Mouse (Mus musculus) kidney, embryonic 15.5 days (tissue): ENCODE data around the gene Repin1. TPM values are rescaled to one million over a fixed set of nuclear protein-coding genes. Genes with fewer than 3 reads are reported as not detected.

Experiments used
- ATAC-seq: fragments of 200-750 bp; cut with Nextera tagmentation; replicated peaks from 2 replicates; pipeline ENCODE4 v1.8.0; 2017; ENCODE audit warnings: moderate TSS enrichment; ENCODE audit not compliant: low FRiP score
- H3K27ac ChIP-seq: fragments of 300-500 bp; sonication (generic); 2 replicates; pipeline ENCODE4 v1.5.1; 2015; ENCODE audit warnings: mild to moderate bottlenecking, inconsistent platforms
- H3K27me3 ChIP-seq: fragments of 300-500 bp; sonication (generic); 2 replicates; pipeline ENCODE4 v1.6.1; 2015; ENCODE audit warnings: inconsistent platforms
- H3K36me3 ChIP-seq: fragments of 300-500 bp; sonication (generic); 2 replicates; pipeline ENCODE4 v1.6.1; 2015; ENCODE audit warnings: inconsistent platforms
- H3K4me1 ChIP-seq: fragments of 300-500 bp; sonication (generic); 2 replicates; pipeline ENCODE4 v1.6.1; 2015; ENCODE audit warnings: inconsistent platforms
- H3K4me2 ChIP-seq: fragments of 300-500 bp; sonication (generic); 2 replicates; pipeline ENCODE4 v1.6.1; 2015; ENCODE audit warnings: moderate library complexity, mild to moderate bottlenecking, inconsistent platforms
- H3K4me3 ChIP-seq: fragments of 300-500 bp; sonication (generic); replicated peaks from 2 replicates; pipeline ENCODE4 v1.5.1; 2015; ENCODE audit warnings: mild to moderate bottlenecking, inconsistent platforms
- H3K9ac ChIP-seq: fragments of 300-500 bp; sonication (generic); 2 replicates; pipeline ENCODE4 v1.6.1; 2015; ENCODE audit warnings: mild to moderate bottlenecking, inconsistent platforms
- H3K9me3 ChIP-seq: fragments of 300-500 bp; sonication (generic); replicated peaks from 2 replicates; pipeline ENCODE4 v1.6.1; 2016; ENCODE audit warnings: inconsistent platforms
- WGBS: fragments of 180-500 bp; shearing (Covaris S2); methylation state at CpG from one replicate; pipeline ENCODE4 v1.1.7; 2015; ENCODE audit warnings: mixed read lengths; 5-methylcytosine and 5-hydroxymethylcytosine counted together
- polyA plus RNA-seq: library from polyadenylated mRNA; unstranded; fragments of >200 nt; fragmentation: Nextera tagmentation; extraction: Ambion mirVana; gene quantifications from 2 replicates; pipeline ENCODE4 v1.2.1, GENCODE M21; 2015

The Repin1 gene
- polyA plus RNA-seq, 1 experiment from 2014 or later = 47.3 TPM

DNA sequence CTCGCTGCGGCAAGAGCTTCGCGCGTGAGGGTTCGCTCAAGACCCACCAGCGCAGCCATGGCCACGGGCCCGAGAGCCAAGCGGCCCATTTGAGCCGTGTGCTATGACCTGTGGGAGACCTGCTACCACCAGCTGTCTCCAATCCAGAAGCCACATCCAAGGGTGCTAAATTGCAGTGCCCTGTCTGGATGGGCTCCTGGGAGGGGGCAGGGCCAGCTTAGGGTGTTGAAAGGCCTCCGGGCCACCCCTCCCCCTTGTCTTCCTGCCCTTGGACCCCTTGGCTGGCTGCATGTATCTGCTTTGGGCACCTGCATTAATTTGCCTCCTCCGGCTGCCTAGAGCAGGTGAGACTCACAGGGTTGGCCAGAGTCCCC lies 36.0 kb downstream of the Repin1 start:
- 7% methylated on average over 13 of the region's 13 CpGs for WGBS
- H3K27ac ChIP-seq = peak overlapping the region; percentile 75; the same call in 1 of the 2 replicates
- 0 out of 2 replicates have a peak, but pooled peaks have one; percentile 19 for ATAC-seq

DNA sequence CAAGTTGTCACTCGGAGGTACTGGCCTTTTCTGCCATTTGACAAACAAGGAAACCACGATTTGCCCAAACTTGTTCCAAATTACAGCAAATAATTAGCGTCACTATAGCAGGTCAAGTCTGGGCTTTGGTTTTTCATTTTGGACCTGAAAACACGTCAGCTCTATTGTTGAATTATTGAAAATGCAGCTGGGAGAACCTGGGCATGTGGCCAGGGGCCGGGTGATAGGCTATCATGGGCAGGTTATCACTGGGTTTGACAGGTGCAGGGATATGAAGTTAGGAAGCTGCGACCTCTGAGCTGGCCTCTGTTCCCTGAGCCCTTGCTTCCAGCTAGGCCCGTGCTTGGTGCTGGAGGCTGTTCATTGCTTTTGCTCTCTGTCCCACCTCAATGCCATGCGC lies 37.1 kb downstream of the Repin1 start:
- WGBS = 90% methylated on average over 8 of the region's 8 CpGs
- H3K36me3 ChIP-seq = no peaks in the 10 kb centered on the region
- peaks cover 31% of the 10 kb centered on the region for H3K27me3 ChIP-seq
- no peak overlapping the region for H3K27ac ChIP-seq
- H3K9ac ChIP-seq = no peak overlapping the region
- H3K4me3 ChIP-seq = no peak overlapping the region
- no peak for ATAC-seq
- peaks cover 39% of the 10 kb centered on the region for H3K4me1 ChIP-seq
- H3K9me3 ChIP-seq = no peaks in the 10 kb centered on the region
- no peak overlapping the region for H3K4me2 ChIP-seq

More for the DNA sequence above, 36.0 kb downstream of the Repin1 start:
- Histone ChIP-seq H3K4me2 (peak overlapping the region; percentile 90), H3K27me3 (peaks cover 38% of the 10 kb centered on the region), H3K9ac (peak overlapping the region; percentile 48), H3K4me1 (peaks cover 39% of the 10 kb centered on the region), H3K4me3 (peak overlapping the region; percentile 47), H3K36me3 (no peaks in the 10 kb centered on the region), H3K9me3 (no peaks in the 10 kb centered on the region)

DNA sequence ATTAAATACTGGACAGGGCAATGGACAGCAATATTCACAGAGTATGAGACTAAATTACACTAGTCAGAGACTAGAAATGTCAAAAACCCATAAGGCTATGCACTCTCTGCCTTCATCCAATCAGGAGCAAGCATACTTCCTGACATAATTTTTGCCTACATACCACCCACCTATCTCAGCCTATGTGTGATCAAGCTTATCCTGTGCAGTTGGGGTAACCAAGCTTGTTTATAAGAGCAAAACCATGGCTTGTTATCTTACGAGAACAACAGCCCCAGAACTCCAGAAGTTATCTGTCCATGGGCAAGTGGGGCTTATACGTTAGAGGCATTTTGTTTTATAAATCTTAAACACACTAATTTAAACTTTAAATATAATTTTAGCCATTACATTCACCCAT lies 41.4 kb downstream of the Repin1 start:
- Histone ChIP-seq H3K9ac (no peak overlapping the region), H3K4me1 (0 out of 2 replicates have a peak, but pooled peaks cover under 1% of the 10 kb centered on the region), H3K4me3 (no peak overlapping the region), H3K27ac (no peak overlapping the region), H3K27me3 (no peaks in the 10 kb centered on the region), H3K9me3 (no peaks in the 10 kb centered on the region), H3K4me2 (no peak overlapping the region), H3K36me3 (no peaks in the 10 kb centered on the region)
- no peak for ATAC-seq
- 83% methylated on average over 2 of the region's 2 CpGs for WGBS

DNA sequence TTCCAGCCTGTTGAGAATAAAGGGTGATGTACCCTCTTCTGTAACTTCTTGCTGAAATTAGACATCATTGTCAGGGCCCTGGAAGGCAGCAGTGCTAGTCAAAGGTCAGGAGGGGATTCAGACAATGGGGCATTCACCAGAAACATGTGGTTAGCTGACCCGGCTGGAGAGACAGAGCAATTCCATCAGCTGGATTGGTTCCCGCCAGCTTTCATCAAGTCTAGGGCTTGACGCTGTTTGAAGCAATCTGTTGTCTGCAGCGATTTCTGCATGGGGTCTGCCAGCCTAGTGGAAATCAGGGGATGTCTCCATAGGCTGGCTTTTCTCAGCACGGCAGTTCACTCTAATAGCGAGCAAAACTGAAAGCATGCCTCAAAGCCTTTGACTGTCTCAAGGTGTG lies 42.8 kb downstream of the Repin1 start:
- Histone ChIP-seq H3K9ac (no peak overlapping the region), H3K4me1 (no peaks in the 10 kb centered on the region), H3K27me3 (no peaks in the 10 kb centered on the region), H3K4me3 (no peak overlapping the region), H3K36me3 (no peaks in the 10 kb centered on the region), H3K27ac (no peak overlapping the region), H3K4me2 (no peak overlapping the region), H3K9me3 (no peaks in the 10 kb centered on the region)
- 73% methylated on average over 6 of the region's 6 CpGs for WGBS
- ATAC-seq = no peak

DNA sequence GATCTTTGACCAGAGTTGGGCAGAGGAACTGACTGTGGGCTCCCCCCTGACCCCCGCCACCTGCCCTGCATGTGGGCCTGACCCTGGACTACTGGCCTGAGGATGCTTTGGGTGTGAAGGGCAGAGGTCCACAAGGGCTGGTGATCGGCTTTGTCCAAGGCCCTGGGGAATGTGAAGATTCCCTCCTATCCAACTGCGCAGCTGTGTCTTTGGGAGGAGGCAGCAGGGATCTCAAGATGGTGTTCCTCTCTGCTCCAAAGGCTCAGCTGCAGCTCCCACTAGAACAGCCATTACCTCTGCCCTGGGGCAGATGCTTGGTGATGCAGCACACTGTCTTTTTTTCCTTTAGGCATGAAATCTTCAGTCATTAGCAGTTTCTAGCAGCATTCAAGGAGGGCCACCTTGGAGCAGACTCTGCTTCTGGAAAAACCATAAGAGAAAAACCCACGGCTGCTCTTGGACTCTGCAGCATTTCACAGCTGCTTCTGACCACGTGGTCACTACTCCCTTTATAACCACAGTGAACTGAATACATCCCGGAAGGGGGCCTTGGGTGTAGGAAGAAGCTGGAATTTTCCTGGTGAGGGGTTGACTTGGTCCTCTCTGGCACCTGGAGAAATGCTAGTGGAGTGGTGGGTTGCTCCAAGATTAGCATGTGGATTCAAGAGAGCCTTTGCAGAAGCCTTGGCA lies 44.3 kb downstream of the Repin1 start:
- Histone ChIP-seq H3K4me3 (no peak overlapping the region), H3K9ac (no peak overlapping the region), H3K27me3 (no peaks in the 10 kb centered on the region), H3K36me3 (no peaks in the 10 kb centered on the region), H3K4me1 (no peaks in the 10 kb centered on the region), H3K9me3 (no peaks in the 10 kb centered on the region), H3K27ac (no peak overlapping the region), H3K4me2 (no peak overlapping the region)
- ATAC-seq = no peak
- WGBS = 65% methylated on average over 6 of the region's 6 CpGs

DNA sequence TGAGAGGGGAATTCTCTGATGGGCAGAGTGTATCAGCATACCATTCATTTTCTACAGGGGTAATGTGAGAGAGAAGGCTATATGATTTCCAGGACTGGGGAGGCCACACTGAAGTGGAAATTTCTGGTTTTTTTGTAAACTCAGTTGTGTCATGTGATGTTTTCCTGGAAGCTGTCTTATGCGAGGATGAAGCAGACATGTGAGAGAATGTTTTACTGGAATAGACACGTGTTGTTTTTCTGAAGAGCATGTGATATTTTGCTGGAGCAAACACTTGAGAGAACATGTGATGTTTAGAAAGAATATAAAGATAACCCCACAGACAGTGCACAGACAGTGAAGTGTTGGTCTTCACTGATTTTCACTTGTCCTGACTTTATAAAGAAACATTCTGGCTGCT lies 44.9 kb downstream of the Repin1 start:
- no peak for ATAC-seq

DNA sequence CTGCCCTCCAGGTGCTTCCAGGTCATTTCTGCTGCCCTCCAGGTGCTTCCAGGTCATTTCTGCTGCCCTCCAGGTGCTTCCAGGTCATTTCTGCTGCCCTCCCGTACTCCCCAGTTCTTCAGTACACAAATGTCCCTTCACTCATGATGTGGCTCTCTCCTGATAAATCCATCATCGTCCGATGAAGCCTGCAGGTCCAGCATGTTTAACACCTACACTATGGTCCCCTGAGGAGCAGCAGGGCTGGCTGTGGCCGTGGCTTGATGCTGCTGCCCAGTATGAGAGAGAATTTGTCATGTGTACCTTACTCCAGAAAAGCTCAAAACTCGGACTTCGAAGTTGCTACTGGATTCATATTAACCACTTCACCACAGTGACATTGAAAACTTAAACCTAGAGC lies 47.7 kb downstream of the Repin1 start:
- no peaks in the 10 kb centered on the region for H3K9me3 ChIP-seq
- H3K4me1 ChIP-seq = no peaks in the 10 kb centered on the region; the same call in 1 of the 2 replicates
- no peak overlapping the region for H3K4me3 ChIP-seq
- no peak overlapping the region for H3K4me2 ChIP-seq
- no peak for ATAC-seq
- no peak overlapping the region for H3K27ac ChIP-seq
- no peaks in the 10 kb centered on the region for H3K36me3 ChIP-seq
- peaks cover 3% of the 10 kb centered on the region; the same call in 1 of the 2 replicates for H3K27me3 ChIP-seq
- WGBS = 71% methylated on average over 6 of the region's 6 CpGs
- no peak overlapping the region for H3K9ac ChIP-seq

More for the DNA sequence above, 44.9 kb downstream of the Repin1 start:
- Histone ChIP-seq H3K4me2 (no peak overlapping the region), H3K27me3 (no peaks in the 10 kb centered on the region), H3K4me3 (no peak overlapping the region), H3K9me3 (no peaks in the 10 kb centered on the region), H3K4me1 (no peaks in the 10 kb centered on the region), H3K27ac (no peak overlapping the region), H3K9ac (no peak overlapping the region), H3K36me3 (no peaks in the 10 kb centered on the region)
- WGBS = 70% methylated on average over 2 of the region's 2 CpGs

DNA sequence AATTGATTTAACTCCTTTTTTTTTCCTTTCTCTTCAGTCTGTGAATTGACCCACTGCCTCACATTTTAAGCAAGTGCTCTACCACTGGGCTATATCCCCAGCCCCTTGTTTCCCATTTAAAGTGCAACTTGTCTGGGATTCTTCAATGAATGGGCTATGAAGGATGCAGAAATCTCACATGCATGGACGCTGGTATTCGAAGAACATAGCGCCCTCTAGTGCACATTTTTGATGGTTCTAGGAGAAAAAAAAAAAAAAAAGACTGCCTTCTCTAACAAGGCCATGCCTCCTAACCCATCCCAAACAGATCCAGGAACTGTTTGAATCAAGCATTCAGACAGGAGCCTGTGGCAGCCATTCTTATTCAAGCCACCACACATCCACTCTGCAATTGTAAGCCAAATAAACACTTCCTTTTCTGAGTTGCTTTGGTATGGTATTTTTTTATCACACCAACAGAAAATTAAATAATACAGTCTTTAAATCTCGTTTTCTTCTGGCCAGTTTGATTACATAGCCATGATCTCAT lies 49.1 kb downstream of the Repin1 start:
- Histone ChIP-seq H3K4me1 (peaks cover 4% of the 10 kb centered on the region), H3K27me3 (peaks cover 3% of the 10 kb centered on the region; the same call in 1 of the 2 replicates), H3K9ac (no peak overlapping the region), H3K36me3 (no peaks in the 10 kb centered on the region), H3K27ac (no peak overlapping the region), H3K4me3 (no peak overlapping the region), H3K9me3 (no peaks in the 10 kb centered on the region), H3K4me2 (no peak overlapping the region)
- ATAC-seq = no peak
- 20% methylated on average over 4 of the region's 4 CpGs for WGBS

DNA sequence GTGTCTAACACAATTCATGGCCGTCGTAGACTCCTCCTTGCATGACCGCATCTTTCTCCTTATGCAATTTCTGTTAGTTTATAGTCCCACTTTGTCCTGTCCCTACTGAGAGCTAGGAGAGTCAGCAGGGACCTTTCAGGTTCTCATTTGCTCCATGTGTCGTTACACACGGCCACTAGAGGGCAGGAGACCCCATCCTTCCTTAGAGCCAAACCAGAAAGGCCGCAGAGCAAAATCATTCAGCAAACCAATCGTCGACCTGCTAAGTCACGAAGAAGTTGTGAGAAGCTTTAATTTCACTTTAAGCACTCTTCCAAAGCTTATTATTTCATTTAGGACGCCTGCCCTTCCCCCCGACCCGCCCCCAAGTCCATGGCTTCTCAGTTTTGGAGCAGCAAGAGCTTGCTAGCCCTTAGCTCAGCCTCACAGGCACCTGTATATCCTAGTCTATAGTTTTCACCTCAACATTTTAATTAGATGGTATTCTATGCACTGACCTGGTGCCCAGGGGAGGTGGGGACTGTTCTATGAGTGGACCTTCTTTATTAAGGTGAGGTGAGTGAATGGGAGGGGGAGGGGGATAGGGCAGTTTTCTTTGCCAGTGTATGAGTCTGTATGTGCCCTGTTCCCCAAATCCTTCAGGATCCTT lies 52.1 kb downstream of the Repin1 start:
- Histone ChIP-seq H3K4me2 (no peak overlapping the region), H3K4me3 (no peak overlapping the region), H3K27me3 (peaks cover 3% of the 10 kb centered on the region; the same call in 1 of the 2 replicates), H3K27ac (no peak overlapping the region), H3K9ac (no peak overlapping the region), H3K36me3 (no peaks in the 10 kb centered on the region), H3K9me3 (no peaks in the 10 kb centered on the region), H3K4me1 (peaks cover 4% of the 10 kb centered on the region)
- WGBS = 9% methylated on average over 12 of the region's 12 CpGs
- 0 out of 2 replicates have a peak, but pooled peaks have one; percentile 36 for ATAC-seq

DNA sequence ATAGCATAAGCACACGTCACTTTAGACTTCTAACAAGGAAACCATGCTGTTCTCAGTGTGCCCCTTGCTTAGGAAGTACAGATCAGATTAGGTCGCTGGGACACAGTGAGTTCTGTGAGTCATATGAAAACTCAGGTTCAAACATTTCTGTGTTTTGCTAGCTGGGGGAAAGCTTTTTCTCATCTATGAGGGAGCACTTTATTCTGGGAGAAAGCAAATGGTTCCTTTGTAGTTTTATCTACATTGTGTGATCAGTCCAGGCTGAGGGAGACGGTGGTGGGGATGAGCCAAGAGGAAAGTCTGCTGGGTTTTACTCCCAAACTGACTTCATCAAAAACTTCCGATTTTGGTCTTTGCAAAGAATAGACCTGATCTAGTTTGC lies 52.6 kb downstream of the Repin1 start:
- H3K27me3 ChIP-seq = peaks cover 3% of the 10 kb centered on the region; the same call in 1 of the 2 replicates
- H3K27ac ChIP-seq = no peak overlapping the region
- peaks cover 4% of the 10 kb centered on the region for H3K4me1 ChIP-seq
- 79% methylated on average over 4 of the region's 4 CpGs for WGBS
- no peak for ATAC-seq
- H3K36me3 ChIP-seq = no peaks in the 10 kb centered on the region
- H3K4me2 ChIP-seq = no peak overlapping the region
- H3K9me3 ChIP-seq = no peaks in the 10 kb centered on the region
- H3K9ac ChIP-seq = no peak overlapping the region
- no peak overlapping the region for H3K4me3 ChIP-seq

DNA sequence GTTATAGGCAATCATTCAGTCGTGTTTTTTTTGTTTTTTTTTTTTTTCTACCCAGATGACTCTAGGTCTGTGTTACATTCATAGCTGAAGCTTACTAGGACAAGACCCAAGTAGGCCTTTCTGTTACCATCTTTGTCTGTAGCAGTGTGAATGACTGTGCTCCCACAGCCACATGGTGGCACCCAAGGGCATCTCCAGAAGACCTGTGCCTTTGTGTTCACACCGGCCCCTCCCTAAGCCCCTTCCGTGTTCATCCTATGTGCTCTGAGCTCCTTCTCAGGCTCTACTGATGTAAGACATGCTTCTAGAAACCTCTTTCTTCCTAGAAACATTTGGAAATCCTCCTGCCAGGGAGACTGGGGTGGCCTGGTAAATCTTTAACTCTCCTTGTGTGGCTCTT lies 53.3 kb downstream of the Repin1 start, which contains the start of gene Gimap8:
TSS of gene Gimap8 (plus strand) at position 240 of the 400 bp plus-strand sequence.
- Histone ChIP-seq H3K4me2 (peak within 1 kb of the TSS; percentile 28), H3K4me3 (peak within 1 kb of the TSS; percentile 14), H3K4me1 (peaks cover 4% of the 10 kb centered on the region), H3K27me3 (peaks cover 3% of the 10 kb centered on the region; the same call in 1 of the 2 replicates), H3K36me3 (no peaks in the 10 kb centered on the region), H3K27ac (no peak within 1 kb of the TSS), H3K9ac (no peak within 1 kb of the TSS), H3K9me3 (no peaks in the 10 kb centered on the region)
- ATAC-seq = no peak
- 43% methylated on average over 3 of the region's 3 CpGs for WGBS

DNA sequence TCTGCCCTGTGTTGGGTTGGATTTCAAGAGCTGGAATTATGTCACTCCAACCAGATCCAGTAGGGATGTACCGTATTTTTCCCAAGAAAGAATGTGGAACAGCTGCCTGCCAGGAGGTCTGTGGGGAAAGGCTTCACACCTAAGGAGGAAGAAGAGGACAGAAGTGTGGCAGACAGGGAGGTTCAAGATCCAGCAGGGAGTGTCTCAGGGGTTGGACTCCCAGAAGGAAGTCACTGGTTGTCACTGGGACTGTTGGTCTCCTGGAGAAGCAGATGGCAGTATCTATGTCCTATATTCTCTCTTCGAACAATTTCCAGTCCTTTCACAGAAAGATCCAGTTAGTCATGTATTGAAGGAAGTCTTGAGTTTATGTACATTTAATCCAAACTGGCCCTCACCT lies 53.9 kb downstream of the Repin1 start:
- peak overlapping the region; percentile 28 for H3K4me2 ChIP-seq
- no peak overlapping the region for H3K9ac ChIP-seq

More for the DNA sequence above, 53.9 kb downstream of the Repin1 start:
- no peaks in the 10 kb centered on the region for H3K36me3 ChIP-seq
- no peak overlapping the region for H3K27ac ChIP-seq
- ATAC-seq = no peak
- WGBS = 92% methylated on average over 2 of the region's 2 CpGs
- H3K4me3 ChIP-seq = 0 out of 2 replicates have a peak overlapping the region, but pooled peaks have one; percentile 14
- H3K9me3 ChIP-seq = no peaks in the 10 kb centered on the region
- peaks cover 4% of the 10 kb centered on the region for H3K4me1 ChIP-seq
- peaks cover 3% of the 10 kb centered on the region; the same call in 1 of the 2 replicates for H3K27me3 ChIP-seq
